Comparison of ENCODE assay signal across 9 mouse cellular contexts in the genomic region with DNA sequence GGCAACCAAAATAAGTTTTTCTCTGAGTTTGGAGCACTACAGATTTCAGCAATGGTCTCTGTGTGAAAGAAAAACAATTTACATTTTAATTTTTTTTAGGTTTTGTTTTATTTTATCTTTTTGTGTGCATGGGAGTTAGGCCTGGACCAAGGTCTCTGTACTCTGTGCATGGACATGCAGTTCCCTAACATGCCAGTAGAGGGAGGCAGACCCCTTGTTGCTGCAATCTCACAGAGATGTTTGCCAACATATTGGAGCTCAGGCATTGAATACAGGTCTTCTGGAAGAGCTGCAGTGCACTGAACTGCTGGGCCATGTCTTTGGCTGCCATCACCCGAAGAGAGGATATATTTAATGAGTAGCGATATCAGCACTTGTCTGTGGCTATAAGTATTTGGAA. TPM values are rescaled to one million over a fixed set of nuclear protein-coding genes. Genes with fewer than 3 reads are reported as not detected.
DNase-seq lines count a peak whose midpoint lies in the region; ATAC-seq and TF ChIP-seq lines count a peak whose summit lies in the region.
"Not testable (repeated sequence)": the region's sequence is repeated elsewhere in the genome, so short reads cannot be mapped to it uniquely, and the experiment has no call there.
"Had no signal": no experiment of that assay in that cellular context is flagged by ENCODE, and none has a peak within 500 bp of the region (broad histone marks: within the 10 kb centered on the region; RNA-seq: fewer than 3 reads in every experiment).

No protein-coding gene starts in this region.

- H3K4me2 ChIP-seq in forebrain, embryonic 16.5 days (ENCODE audit: low read length); neural tube, embryonic 14.5 days (ENCODE audit: low read depth, low read length): not testable (repeated sequence)

- H3K27me3 ChIP-seq in forebrain, embryonic 16.5 days (replicated peaks; ENCODE audit: control insufficient read depth, insufficient read depth, low read length); hindbrain, embryonic 10.5 days (ENCODE audit: insufficient read depth, poor library complexity, severe bottlenecking); neural tube, embryonic 14.5 days (ENCODE audit: control insufficient read depth, insufficient read depth, low read length): not testable (repeated sequence)

- not testable (repeated sequence) for H3K9ac ChIP-seq in forebrain, embryonic 16.5 days (replicated peaks; ENCODE audit: low read depth, low read length); neural tube, embryonic 14.5 days (replicated peaks; ENCODE audit: low read depth, low read length)

- H3K36me3 ChIP-seq in forebrain, embryonic 16.5 days (ENCODE audit: control insufficient read depth, insufficient read depth); hindbrain, embryonic 10.5 days; neural tube, embryonic 14.5 days (ENCODE audit: control insufficient read depth, insufficient read depth, low read length): not testable (repeated sequence)

- H3K4me3 ChIP-seq in forebrain, embryonic 16.5 days (replicated peaks; ENCODE audit: low read length); hindbrain, embryonic 10.5 days; lung, adult 2 months (replicated peaks; ENCODE audit: extremely low read depth, low read depth, low read length); neural tube, embryonic 14.5 days (ENCODE audit: low read depth, low read length): not testable (repeated sequence)

- TF ChIP-seq CTCF in lung, adult 2 months (IDR thresholded peaks at IDR 0.05; ENCODE audit: insufficient read depth, low read length), result peak; percentile 75

- ATAC-seq in forebrain, embryonic 16.5 days, result peak; percentile 83
- peak; percentile 86; the same call in 1 of the 2 replicates for ATAC-seq in neural tube, embryonic 14.5 days (ENCODE audit: low read depth)

- not testable (repeated sequence) for H3K27ac ChIP-seq in forebrain, embryonic 16.5 days (ENCODE audit: low read length); hindbrain, embryonic 10.5 days; neural tube, embryonic 14.5 days (ENCODE audit: low read depth, low read length)

- WGBS in forebrain, embryonic 16.5 days, result 29% methylated on average over 1 of the region's 2 CpGs
- WGBS in hindbrain, embryonic 10.5 days, result 46% methylated on average over 2 of the region's 2 CpGs
- 40% methylated on average over 2 of the region's 2 CpGs for WGBS in lung, adult 2 months
- WGBS in neural tube, embryonic 14.5 days, result 17% methylated on average over 1 of the region's 2 CpGs

- H3K4me1 ChIP-seq in forebrain, embryonic 16.5 days (replicated peaks; ENCODE audit: control insufficient read depth, insufficient read depth, low read length); hindbrain, embryonic 10.5 days (replicated peaks); lung, adult 2 months (ENCODE audit: control insufficient read depth, insufficient read depth, low read length); neural tube, embryonic 14.5 days (ENCODE audit: control insufficient read depth, insufficient read depth, low read length): not testable (repeated sequence)

- TF ChIP-seq POLR2A in lung, adult 2 months (IDR thresholded peaks at IDR 0.05; ENCODE audit: borderline replicate concordance, extremely low read depth, low read depth, low read length), result not testable (repeated sequence)

- H3K9me3 ChIP-seq in forebrain, embryonic 16.5 days (ENCODE audit: control insufficient read depth, low read length); hindbrain, embryonic 10.5 days; neural tube, embryonic 14.5 days (ENCODE audit: control insufficient read depth, low read length): not testable (repeated sequence)

- peak; percentile 49 for DNase-seq in MN1 (ENCODE audit: low spot score)
- DNase-seq in cerebellum, adult 8-10 months, result peak; percentile 36
- peak; percentile 53 for DNase-seq in hindbrain, embryonic 10.5 days (ENCODE audit: low spot score)
- peak; percentile 70 to 77 for DNase-seq in kidney, postnatal 4 days
- DNase-seq in lung, adult 2 months, result peak; percentile 43
- peak; percentile 41 for DNase-seq in thymus, postnatal 0 days (ENCODE audit: low spot score)

RNA-seq across cellular contexts. Expression of a gene that starts 29.1 kb away (rescaled TPM):
- not detected in 2 replicates for polyA plus RNA-seq in forebrain, embryonic 16.5 days (2015; fragmentation: Nextera tagmentation; extraction: Ambion mirVana)
- not detected in 2 replicates for polyA plus RNA-seq in hindbrain, embryonic 10.5 days (2016; fragmentation: Nextera tagmentation; extraction: Ambion mirVana)
- 0.21 and 0.23 TPM in 2 replicates for polyA plus RNA-seq in lung, adult 2 months (2012; rRNA removed)
- not detected in 2 replicates for polyA plus RNA-seq in neural tube, embryonic 14.5 days (2014; fragmentation: Nextera tagmentation; extraction: Ambion mirVana)
- polyA plus RNA-seq in thymus, postnatal 0 days (2015; fragmentation: Nextera tagmentation; extraction: Ambion mirVana), result 0.05 and 0.34 TPM in 2 replicates

RNA-seq across cellular contexts. Expression of a gene that starts 58.0 kb away (rescaled TPM):
- not detected in 2 replicates for polyA plus RNA-seq in forebrain, embryonic 16.5 days (2015; fragmentation: Nextera tagmentation; extraction: Ambion mirVana)
- not detected in 2 replicates for polyA plus RNA-seq in hindbrain, embryonic 10.5 days (2016; fragmentation: Nextera tagmentation; extraction: Ambion mirVana)
- polyA plus RNA-seq in lung, adult 2 months (2012; rRNA removed), result not detected in 2 replicates
- polyA plus RNA-seq in neural tube, embryonic 14.5 days (2014; fragmentation: Nextera tagmentation; extraction: Ambion mirVana), result not detected in 2 replicates
- not detected in 2 replicates for polyA plus RNA-seq in thymus, postnatal 0 days (2015; fragmentation: Nextera tagmentation; extraction: Ambion mirVana)
- polyA plus RNA-seq: liver, embryonic 11.5 days had no signal
